Mouse (Mus musculus) CH12.LX (cell line): Measurements from ENCODE around the gene Timm22.

Experiments used
- CTCF ChIP-seq, 2 experiments: IDR thresholded peaks in 1 of 2; conservative IDR thresholded peaks in 1 of 2; 2 replicates each; pipeline ENCODE4 v1.5.1; 2011 to 2012; ENCODE audit warnings: low read depth in 2 of 2, low read length in 2 of 2, improper control_type of control experiment in 1 of 2, inconsistent platforms in 1 of 2, mild to moderate bottlenecking in 1 of 2, moderate library complexity in 1 of 2
- HCFC1 ChIP-seq: IDR thresholded peaks from 2 replicates; pipeline ENCODE4 v1.6.1; 2012; ENCODE audit warnings: low read depth, mild to moderate bottlenecking, inconsistent platforms, low read length, improper control_type of control experiment
- MAFK ChIP-seq: IDR thresholded peaks from 2 replicates; pipeline ENCODE4 v1.6.1; 2011; ENCODE audit warnings: low read length, improper control_type of control experiment; ENCODE audit not compliant: insufficient replicate concordance
- MAX ChIP-seq: IDR thresholded peaks from 2 replicates; pipeline ENCODE4 v1.6.1; 2011; ENCODE audit warnings: low read length, improper control_type of control experiment
- MXI1 ChIP-seq: IDR thresholded peaks from 2 replicates; pipeline ENCODE4 v1.6.1; 2011; ENCODE audit warnings: mild to moderate bottlenecking, low read depth, low read length, improper control_type of control experiment
- MYC ChIP-seq: IDR thresholded peaks from 2 replicates; pipeline ENCODE4 v1.6.1; 2011; ENCODE audit warnings: low read depth, mild to moderate bottlenecking, improper control_type of control experiment, low read length
- NRF1 ChIP-seq: IDR thresholded peaks from 2 replicates; pipeline ENCODE4 v1.6.1; 2014; ENCODE audit warnings: low read depth, mild to moderate bottlenecking, inconsistent platforms, low read length, improper control_type of control experiment, moderate library complexity
- POLR2A ChIP-seq: IDR thresholded peaks from 2 replicates; pipeline ENCODE4 v1.6.1; 2011; ENCODE audit warnings: low read depth, mild to moderate bottlenecking, improper control_type of control experiment, low read length
- SMC3 ChIP-seq: IDR thresholded peaks from 2 replicates; pipeline ENCODE4 v1.6.1; 2011; ENCODE audit warnings: low read depth, low read length, improper control_type of control experiment
- TBP ChIP-seq: conservative IDR thresholded peaks from 2 replicates; pipeline ENCODE4 v1.6.1; 2011; ENCODE audit warnings: low read depth, low read length, improper control_type of control experiment
- USF2 ChIP-seq: conservative IDR thresholded peaks from 2 replicates; pipeline ENCODE4 v1.6.1; 2011; ENCODE audit warnings: low read depth, low read length, improper control_type of control experiment
- ZC3H11A ChIP-seq: IDR thresholded peaks from 2 replicates; pipeline ENCODE4 v1.6.1; 2012; ENCODE audit warnings: low read depth, mild to moderate bottlenecking, inconsistent platforms, low read length, improper control_type of control experiment
- ZKSCAN1 ChIP-seq: IDR thresholded peaks from 2 replicates; pipeline ENCODE4 v1.6.1; 2012; ENCODE audit warnings: low read depth, inconsistent platforms, low read length, improper control_type of control experiment, borderline replicate concordance
- ZNF384 ChIP-seq: IDR thresholded peaks from 2 replicates; pipeline ENCODE4 v1.6.1; 2012; ENCODE audit warnings: low read depth, low read length, improper control_type of control experiment, inconsistent platforms

GRCm38 (mm10) chr11:76420896-76421295 is 14.1 kb downstream of the Timm22 start:
- TF ChIP-seq MXI1: no peak
- no peak for TF ChIP-seq HCFC1
- no peak for TF ChIP-seq ZC3H11A
- peak in 1 of 2 experiments; percentile 20; a peak in 1 of 4 replicates for TF ChIP-seq CTCF (conservative IDR thresholded peaks at IDR 0.05 in 1 of 2, IDR thresholded peaks at IDR 0.05 in 1 of 2; ENCODE audit: low read depth in 2 of 2, low read length in 2 of 2)
- no peak for TF ChIP-seq NRF1
- TF ChIP-seq MYC: no peak
- TF ChIP-seq POLR2A: no peak
- TF ChIP-seq MAX: no peak
- TF ChIP-seq TBP: no peak
- TF ChIP-seq ZNF384: no peak
- TF ChIP-seq USF2: no peak
- no peak for TF ChIP-seq ZKSCAN1
- no peak for TF ChIP-seq SMC3
- no peak for TF ChIP-seq MAFK
